Mouse (Mus musculus): ENCODE data around the gene Gnb5.

The Gnb5 gene

DNA sequence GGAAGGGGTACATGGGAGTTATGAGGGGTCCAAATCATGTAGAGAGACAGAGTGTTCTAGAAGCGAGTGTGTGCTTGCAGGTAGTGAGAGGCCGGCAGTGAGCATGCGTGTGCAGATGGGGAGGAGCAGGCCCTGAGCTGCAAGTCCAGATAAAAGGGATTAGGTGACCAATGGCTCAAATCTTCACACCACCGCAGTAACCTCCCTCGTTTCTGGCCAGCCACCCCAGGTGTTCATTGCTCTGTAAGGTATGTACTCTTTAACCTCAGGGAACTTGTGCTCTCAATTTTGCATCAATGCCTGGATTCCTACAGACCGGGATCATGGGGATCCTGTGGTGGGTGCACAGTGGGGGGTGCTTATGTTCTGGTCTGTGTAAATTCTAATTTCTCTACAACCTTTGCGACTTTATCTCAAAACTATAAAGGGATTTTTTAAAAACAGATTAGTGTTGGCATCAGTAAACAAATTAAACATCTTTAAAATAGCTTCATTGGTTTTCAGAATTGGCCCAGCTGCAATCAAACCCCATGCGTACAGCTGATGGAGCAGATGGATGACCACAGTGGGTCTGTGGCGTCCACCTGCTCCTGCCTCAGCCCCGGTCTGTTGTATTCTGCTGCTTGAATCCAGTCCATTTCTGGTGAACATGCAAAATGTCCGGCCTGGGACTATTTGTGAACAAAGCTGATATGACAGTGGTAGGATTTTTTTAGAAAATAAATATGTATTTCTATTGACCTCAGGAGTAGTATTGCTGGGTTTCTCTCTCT, at the start of gene Gnb5:
Gene Gnb5 (plus strand): TSS at position 163 of the 773 bp plus-strand sequence.
- DNase-seq (ENCODE audit: low read depth, low spot score), result no peak

GRCm38 (mm10) chr9:75258792-75259191, 47.3 kb upstream of the Gnb5 start:
- no peak for DNase-seq (ENCODE audit: low read depth, low spot score)

DNA sequence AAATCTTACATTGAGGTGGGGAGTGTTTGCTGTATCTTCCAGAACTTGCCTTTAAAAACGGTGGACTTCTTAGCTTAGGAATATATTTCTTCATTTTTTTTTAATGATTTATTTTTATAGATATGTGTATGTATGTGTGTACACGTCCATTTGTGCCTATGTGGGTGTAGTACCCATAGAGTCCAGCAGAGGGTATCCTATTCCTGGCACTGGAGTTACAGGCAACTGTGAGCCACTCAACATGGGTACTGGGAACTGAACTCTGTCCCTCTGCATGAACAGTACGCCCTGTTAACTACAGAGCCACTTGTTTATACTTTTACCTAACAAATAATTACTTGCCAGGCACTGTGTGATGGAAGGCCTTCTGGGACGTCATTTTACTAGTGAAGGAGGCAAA, 46.4 kb upstream of the Gnb5 start:
- DNase-seq (ENCODE audit: low read depth, low spot score), result no peak

- no peak for DNase-seq (ENCODE audit: low read depth, low spot score)
Observed at GRCm38 (mm10) chr9:75261332-75261872, 44.7 kb upstream of the Gnb5 start.

- no peak for DNase-seq (ENCODE audit: low read depth, low spot score)
Observed at GRCm38 (mm10) chr9:75262235-75262826, 43.8 kb upstream of the Gnb5 start.

DNA sequence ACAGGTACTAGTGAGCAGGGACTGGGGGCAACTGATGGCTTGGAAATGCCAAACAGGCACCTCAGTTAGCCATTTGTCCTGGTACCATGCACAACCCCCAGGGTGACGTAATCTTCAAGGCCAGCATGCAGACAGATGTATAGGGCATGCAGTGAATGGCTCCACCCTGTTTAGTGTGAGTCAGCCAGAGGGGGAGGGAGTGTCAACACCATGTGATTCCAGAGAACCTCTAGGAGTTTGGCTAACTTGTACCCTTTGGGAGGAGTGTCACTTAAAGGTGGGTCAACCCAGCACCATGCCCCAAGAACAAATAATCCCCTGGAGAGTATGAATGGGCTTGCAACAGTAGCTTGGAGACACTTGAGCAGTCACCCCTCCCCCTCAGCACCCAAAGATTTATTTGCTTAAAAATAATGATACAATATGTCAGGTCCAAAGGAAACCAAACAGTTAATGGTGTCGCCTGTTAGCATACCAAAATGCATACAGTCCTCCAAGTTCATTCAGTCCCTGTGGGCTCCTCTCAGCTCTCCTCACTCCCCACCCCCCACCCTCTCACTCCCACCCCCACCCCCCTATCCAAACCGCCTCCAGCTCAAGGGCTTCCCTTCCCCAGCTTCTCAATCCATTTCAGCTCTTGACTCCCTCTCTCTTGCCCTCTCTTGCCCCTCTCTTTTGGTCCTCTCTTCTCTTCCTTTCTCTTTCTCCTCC, 41.9 kb upstream of the Gnb5 start:
- no peak for DNase-seq (ENCODE audit: low read depth, low spot score)

GRCm38 (mm10) chr9:75267147-75267546, 38.9 kb upstream of the Gnb5 start:
- no peak for DNase-seq (ENCODE audit: low read depth, low spot score)

DNA sequence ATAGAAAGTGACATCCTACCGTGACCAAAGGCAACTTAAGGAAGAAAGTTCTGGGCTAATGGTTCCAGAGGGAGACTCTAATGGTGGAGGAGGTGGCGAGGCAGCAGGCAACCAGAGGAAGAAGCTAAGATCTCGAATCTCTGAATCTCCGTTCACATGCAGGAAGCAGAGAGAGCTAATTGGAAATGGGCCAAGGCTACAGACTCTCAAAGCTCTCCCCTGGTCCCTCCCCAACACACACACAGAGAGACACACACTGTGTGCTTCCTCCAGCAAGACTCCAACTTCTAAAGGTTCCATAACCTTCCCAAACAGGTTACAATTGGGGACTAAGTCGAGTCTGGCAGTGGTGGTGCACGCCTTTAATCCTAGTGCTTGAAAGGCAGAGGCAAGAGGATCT, 35.7 kb upstream of the Gnb5 start:
- DNase-seq (ENCODE audit: low read depth, low spot score), result no peak

DNA sequence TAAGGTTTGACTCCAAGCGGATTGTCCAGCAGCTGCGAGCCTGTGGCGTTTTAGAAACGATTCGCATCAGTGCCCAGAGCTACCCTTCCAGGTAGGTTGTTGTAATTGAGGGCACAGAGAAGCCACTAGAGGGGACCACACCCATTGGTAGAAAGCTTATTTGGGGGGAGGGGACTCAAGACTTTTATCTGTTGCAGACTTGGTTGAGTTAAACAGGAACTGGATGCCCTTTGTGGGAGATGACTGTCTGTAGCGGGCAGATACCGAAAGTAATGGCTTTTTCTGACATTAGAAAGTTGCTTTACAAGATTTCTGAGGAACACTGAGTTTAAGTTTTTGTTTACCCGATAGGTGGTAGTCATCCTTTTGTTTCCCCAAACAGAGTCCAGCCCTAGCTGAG, 34.5 kb upstream of the Gnb5 start:
- no peak for DNase-seq (ENCODE audit: low read depth, low spot score)

GRCm38 (mm10) chr9:75273646-75274045, 32.4 kb upstream of the Gnb5 start:
- no peak for DNase-seq (ENCODE audit: low read depth, low spot score)

DNA sequence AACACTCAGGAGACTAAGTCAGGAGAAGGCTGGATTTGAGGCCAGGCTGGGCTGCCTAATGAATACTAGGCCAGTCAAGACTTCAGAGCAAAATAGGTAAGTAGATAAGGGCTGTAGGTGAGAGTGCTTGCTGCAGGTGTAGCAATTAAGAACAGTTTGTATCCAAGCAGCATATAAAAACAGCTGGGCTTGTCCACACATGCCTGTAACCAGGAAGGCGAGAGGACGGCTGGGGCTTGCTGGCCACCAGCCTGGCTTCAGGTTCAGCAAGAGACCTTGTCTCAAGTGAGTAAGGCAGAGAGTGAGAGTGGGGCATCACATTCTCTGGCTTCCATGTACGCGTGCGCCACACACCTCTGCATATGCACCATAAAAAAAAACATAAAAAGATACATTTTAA, 31.6 kb upstream of the Gnb5 start:
- DNase-seq (ENCODE audit: low read depth, low spot score), result no peak

GRCm38 (mm10) chr9:75275051-75275450, 31.0 kb upstream of the Gnb5 start:
- no peak for DNase-seq (ENCODE audit: low read depth, low spot score)

GRCm38 (mm10) chr9:75280814-75281213, 25.3 kb upstream of the Gnb5 start:
- no peak for DNase-seq (ENCODE audit: low read depth, low spot score)

GRCm38 (mm10) chr9:75282179-75282578, 23.9 kb upstream of the Gnb5 start:
- no peak for DNase-seq (ENCODE audit: low read depth, low spot score)

DNA sequence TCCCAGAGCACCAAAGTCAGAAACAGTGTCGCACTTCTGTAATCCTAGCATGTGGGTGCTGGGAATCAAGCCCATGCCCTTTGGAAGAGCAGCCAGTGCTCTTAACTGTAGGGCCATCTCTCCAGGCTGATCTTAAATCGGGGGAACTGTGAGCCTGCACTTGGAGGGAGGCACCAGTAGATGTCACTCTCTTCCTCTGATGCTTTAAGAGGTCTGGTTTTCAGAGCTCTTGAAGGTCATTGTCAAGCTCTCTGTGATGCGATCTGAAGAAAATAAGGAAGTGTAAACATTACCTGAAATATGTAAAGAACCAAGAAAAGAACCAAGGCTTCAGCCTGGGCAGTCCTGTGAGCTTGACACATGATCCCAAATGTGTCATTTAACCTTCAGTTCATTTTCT, 23.3 kb upstream of the Gnb5 start:
- peak; percentile 58 for DNase-seq (ENCODE audit: low read depth, low spot score)

DNA sequence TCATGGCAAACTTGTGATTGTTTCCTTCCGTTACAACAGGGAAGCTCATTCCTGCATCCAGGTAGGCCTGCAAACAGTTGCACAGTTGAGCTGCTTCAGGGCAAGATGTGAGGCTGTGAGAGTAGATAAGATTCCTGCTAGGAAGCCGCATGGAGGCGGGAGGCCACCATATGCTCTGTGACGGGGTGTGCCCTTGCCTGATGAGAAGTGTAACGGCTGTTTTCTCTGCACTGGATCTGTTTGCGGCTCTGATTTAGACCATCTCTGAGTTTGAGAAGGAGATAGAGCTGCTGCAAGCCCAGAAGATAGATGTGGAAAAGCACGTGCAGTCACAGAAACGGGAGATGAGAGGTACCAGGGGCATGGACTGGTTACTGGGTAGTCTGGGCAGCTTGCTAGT, 22.5 kb upstream of the Gnb5 start:
- no peak for DNase-seq (ENCODE audit: low read depth, low spot score)

DNA sequence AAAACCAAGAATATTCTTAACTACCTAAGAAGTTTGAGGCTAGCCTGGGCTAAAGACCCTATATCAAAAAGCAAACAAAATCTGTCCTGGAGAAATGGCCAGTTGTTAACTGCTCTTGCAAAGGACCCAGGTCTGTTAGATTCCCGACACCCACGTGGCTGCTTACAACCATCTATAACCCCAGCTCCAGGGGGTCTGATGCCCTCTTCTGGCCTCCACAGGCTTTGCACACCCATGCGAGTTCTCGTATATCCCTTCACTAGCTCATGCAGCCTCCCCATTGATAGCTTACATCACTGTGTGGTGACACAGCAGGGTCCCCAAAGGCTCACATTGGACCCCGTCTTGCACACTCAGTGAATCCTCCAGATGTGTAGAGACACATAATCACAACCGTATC, 20.7 kb upstream of the Gnb5 start:
- no peak for DNase-seq (ENCODE audit: low read depth, low spot score)

GRCm38 (mm10) chr9:75287636-75288035, 18.5 kb upstream of the Gnb5 start:
- no peak for DNase-seq (ENCODE audit: low read depth, low spot score)

DNA sequence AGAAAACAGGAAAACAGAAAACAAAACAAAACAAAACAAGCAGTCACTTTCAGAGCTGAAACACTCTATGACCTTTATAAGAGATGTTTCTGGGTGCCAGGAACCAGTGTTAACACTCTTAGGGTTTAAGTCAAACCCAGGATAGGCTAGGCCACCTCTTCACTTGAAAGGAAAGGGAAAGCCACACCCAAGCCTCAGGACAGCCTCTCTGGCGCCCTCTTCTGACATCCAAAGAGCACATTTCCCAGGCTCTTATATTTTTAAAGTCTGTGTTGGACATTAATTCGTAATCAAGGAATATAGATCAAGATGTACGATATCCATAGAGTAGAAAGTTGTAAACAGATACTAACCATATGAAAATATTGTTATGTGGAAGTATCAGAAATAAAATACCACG, 16.5 kb upstream of the Gnb5 start:
- DNase-seq (ENCODE audit: low read depth, low spot score), result no peak

GRCm38 (mm10) chr9:75299342-75299741, 6.7 kb upstream of the Gnb5 start:
- no peak for DNase-seq (ENCODE audit: low read depth, low spot score)

DNA sequence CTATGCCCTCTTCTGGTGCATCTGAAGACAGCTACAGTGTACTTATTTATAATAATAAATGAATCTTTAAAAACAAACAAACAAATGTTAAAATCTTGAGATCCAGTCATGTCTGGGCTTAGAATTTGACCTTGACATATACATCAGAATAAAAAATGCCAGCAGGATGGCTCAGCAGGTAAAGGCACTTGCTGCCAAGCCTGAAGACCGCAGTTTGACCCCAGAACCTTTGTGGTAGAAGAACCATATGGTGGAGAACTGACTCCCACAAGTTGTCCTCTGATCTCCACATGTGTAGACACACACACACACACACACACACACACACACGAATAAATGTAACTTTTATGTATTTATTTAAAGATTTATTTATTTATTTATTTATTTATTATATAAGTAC, 3.1 kb upstream of the Gnb5 start:
- DNase-seq (ENCODE audit: low read depth, low spot score), result no peak

GRCm38 (mm10) chr9:75303701-75304261, 2.3 kb upstream of the Gnb5 start:
- DNase-seq (ENCODE audit: low read depth, low spot score), result no peak

All from forelimb bud, embryonic 11.5 days (tissue).